Mouse (Mus musculus) gastrocnemius, postnatal 25 days (tissue): ENCODE results near the gene Vat1. TPM values are rescaled to one million over a fixed set of nuclear protein-coding genes. Genes with fewer than 3 reads are reported as not detected.

Source experiments
- microRNA-seq, 2 experiments: library from miRNA; unstranded; fragments of <30 nt; microRNA quantifications; one replicate each; pipeline ENCODE4 v1.2.0; 2021; ENCODE audit warnings: borderline replicate concordance in 2 of 2
- total RNA-seq, 2 experiments: library from RNA; stranded (reverse); gene quantifications; 1 replicate in 1 of 2; 2 replicates in 1 of 2; pipeline ENCODE4 v1.2.3; 2021

Vat1 gene
- total RNA-seq, 2 experiments from 2014 or later, result 13.1 to 19.3 TPM

Small RNA genes within 50 kb of the gene (microRNA-seq; reads per million reads assigned to microRNA genes)
- 1.5 to 2.6 reads per million in 2 experiments for gene Mir6929

Other genes starting within 250 kb of the Vat1 start
- gene Ezh1, start 239.8 kb downstream of the Vat1 start, total RNA-seq, result 10 to 100 TPM; 17.8 to 18.9 TPM
- 10 to 100 TPM; 31.8 to 51.8 TPM for gene Ramp2, start 220.2 kb downstream of the Vat1 start, total RNA-seq
- 10 to 100 TPM; 31.8 to 36.4 TPM for gene Vps25, start 212.5 kb downstream of the Vat1 start, total RNA-seq
- gene Wnk4, start 205.7 kb downstream of the Vat1 start, total RNA-seq, result under 1 TPM in 1 of 2 experiments, not detected in 1; 0.48 TPM
- under 1 TPM; 0.21 to 0.28 TPM for gene Cntd1, start 187.2 kb downstream of the Vat1 start, total RNA-seq
- 10 to 100 TPM; 67.4 to 68.7 TPM for gene Coa3, start 187.1 kb downstream of the Vat1 start, total RNA-seq
- gene Becn1, start 163.9 kb downstream of the Vat1 start, total RNA-seq, result 10 to 100 TPM; 78.2 to 79.6 TPM
- 10 to 100 TPM; 66.3 to 67.8 TPM for gene Psme3, start 150.0 kb downstream of the Vat1 start, total RNA-seq
- gene Aoc2, start 141.2 kb downstream of the Vat1 start, total RNA-seq, result 1 to 10 TPM; 1.3 to 1.6 TPM
- gene Aoc3, start 135.6 kb downstream of the Vat1 start, total RNA-seq, result 10 to 100 TPM in 1 of 2 experiments, 1 to 10 TPM in 1; 5.6 to 22.7 TPM
- not detected for gene G6pc, start 98.7 kb downstream of the Vat1 start, total RNA-seq
- 10 to 100 TPM; 16.0 to 17.1 TPM for gene Aarsd1, start 48.6 kb downstream of the Vat1 start, total RNA-seq
- gene Gm27029, start 41.4 kb downstream of the Vat1 start, total RNA-seq, result 1 to 10 TPM; 5.8 to 7.1 TPM
- gene Rundc1, start 41.1 kb downstream of the Vat1 start, total RNA-seq, result 1 to 10 TPM; 6.6 to 7.3 TPM
- 100 to 1,000 TPM; 106 to 110 TPM for gene Ptges3l, start 40.9 kb downstream of the Vat1 start, total RNA-seq
- 10 to 100 TPM; 40.6 to 42.5 TPM for gene Rpl27, start 23.9 kb downstream of the Vat1 start, total RNA-seq
- 10 to 100 TPM in 1 of 2 experiments, 1 to 10 TPM in 1; 8.5 to 10.8 TPM for gene Ifi35, start 17.8 kb downstream of the Vat1 start, total RNA-seq
- gene Rnd2, start 1.2 kb downstream of the Vat1 start, total RNA-seq, result 1 to 10 TPM; 2.9 to 3.6 TPM
- under 1 TPM; 0.26 to 0.94 TPM for gene Brca1, start 85.7 kb upstream of the Vat1 start, total RNA-seq
- 10 to 100 TPM; 65.0 to 67.8 TPM for gene Nbr1, start 85.9 kb upstream of the Vat1 start, total RNA-seq
- gene Tmem106a, start 116.0 kb upstream of the Vat1 start, total RNA-seq, result 1 to 10 TPM; 1.1 to 2.5 TPM
- gene Gm11634, start 133.0 kb upstream of the Vat1 start, total RNA-seq, result not detected
- gene Rdm1, start 161.0 kb upstream of the Vat1 start, total RNA-seq, result 10 to 100 TPM; 21.6 to 25.0 TPM
- 1 to 10 TPM; 5.7 to 5.8 TPM for gene Arl4d, start 199.3 kb upstream of the Vat1 start, total RNA-seq